Mouse (Mus musculus): Measurements from ENCODE around the gene Smox.

DNA sequence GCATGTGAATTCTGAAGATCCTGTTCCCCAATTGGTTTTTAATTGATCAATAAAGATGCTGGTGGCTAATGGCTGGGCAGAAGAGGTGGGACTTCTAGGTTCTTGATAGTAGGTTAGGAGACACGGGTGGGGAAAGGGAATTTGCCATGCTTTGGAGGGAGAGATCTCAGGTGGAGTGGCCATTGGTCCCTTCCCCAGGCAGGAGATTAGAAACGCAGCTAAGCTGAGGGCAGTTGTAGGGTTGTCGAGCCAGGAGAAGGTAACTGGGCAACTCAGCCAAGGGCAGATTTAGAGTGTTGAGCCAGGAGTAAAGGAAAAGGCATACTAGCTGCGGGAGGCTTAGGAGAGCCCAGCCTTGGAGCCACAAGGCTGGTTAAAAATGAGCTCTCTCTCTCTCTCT lies 3.0 kb upstream of the Smox start:
- TF ChIP-seq POLR2A (IDR thresholded peaks at IDR 0.05; ENCODE audit: borderline replicate concordance, control insufficient read depth, low read depth, low read length) (no peak), CTCF (IDR thresholded peaks at IDR 0.05; ENCODE audit: control insufficient read depth, insufficient read depth, low read length) (no peak)

Data from bone marrow, adult 2 months (tissue).